Mouse (Mus musculus): ENCODE data around the gene Olfr1018. TPM values are rescaled to one million over a fixed set of nuclear protein-coding genes. Genes with fewer than 3 reads are reported as not detected.

Olfr1018 gene
- total and polyA plus RNA-seq, 3 experiments, result not detected

DNA sequence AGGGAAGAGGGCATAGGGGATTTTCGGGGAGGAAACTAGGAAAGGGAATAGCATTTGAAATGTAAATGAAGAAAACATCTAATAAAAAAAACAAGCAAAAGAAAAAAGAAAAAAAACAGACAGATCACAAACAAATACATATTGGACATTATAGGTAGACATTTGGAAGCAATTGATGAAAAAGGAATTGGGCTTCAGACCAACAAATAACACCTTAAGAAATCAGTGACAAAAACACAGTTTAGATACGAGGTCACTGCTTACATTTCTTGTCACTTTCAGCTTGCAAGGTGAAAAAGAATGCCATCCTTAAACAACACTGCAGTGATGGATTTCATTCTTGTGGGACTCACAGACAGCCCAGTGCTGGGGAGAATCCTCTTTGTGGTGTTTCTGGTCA lies 50.0 kb downstream of the Olfr1018 start, which contains the start of gene Olfr1022:
TSS of gene Olfr1022 (plus strand) at position 301 of the 400 bp plus-strand sequence.
- H3K9ac ChIP-seq (ENCODE audit: control insufficient read depth, low read depth, low read length, poor library complexity, severe bottlenecking), result no peak within 1 kb of the TSS

More for the DNA sequence above, 50.0 kb downstream of the Olfr1018 start, which contains the start of gene Olfr1022:
- Histone ChIP-seq H3K27me3 (ENCODE audit: control insufficient read depth in 1 of 2, insufficient read depth in 2 of 2, low read length in 2 of 2) (no peaks in the 10 kb centered on the region), H3K27ac (ENCODE audit: control insufficient read depth, low read depth, low read length) (no peak within 1 kb of the TSS), H3K4me3 (ENCODE audit: control insufficient read depth in 1 of 2, insufficient read depth in 1 of 2, low read depth in 2 of 2, low read length in 2 of 2) (no peak within 1 kb of the TSS), H3K4me1 (ENCODE audit: control insufficient read depth in 1 of 2, insufficient read depth in 2 of 2, low read length in 2 of 2) (no peaks in the 10 kb centered on the region), H3K9me3 (replicated peaks; ENCODE audit: insufficient read depth, low read length) (no peaks in the 10 kb centered on the region), H3K36me3 (ENCODE audit: control insufficient read depth in 1 of 2, insufficient read depth in 2 of 2, low read length in 2 of 2) (no peaks in the 10 kb centered on the region), H3K79me2 (ENCODE audit: control insufficient read depth, insufficient read depth, low read length, poor library complexity) (no peaks in the 10 kb centered on the region)
- no peak for TF ChIP-seq ZNF384 (IDR thresholded peaks at IDR 0.05; ENCODE audit: low read depth, low read length)
- no peak for DNase-seq (ENCODE audit: low read depth, low spot score)

Other genes starting within 250 kb of the Olfr1018 start
- not detected in 2 replicates for gene Olfr996, start 239.3 kb upstream of the Olfr1018 start, total RNA-seq (2012; rRNA removed)
- not detected for gene Olfr996, start 239.3 kb upstream of the Olfr1018 start, polyA plus RNA-seq (2012; ENCODE audit: insufficient read depth in 1 of 2, insufficient read length in 2 of 2, low read depth in 1 of 2, low replicate concordance in 2 of 2, missing spikeins in 1 of 2)
- not detected in 2 replicates for gene Olfr998, start 229.5 kb upstream of the Olfr1018 start, total RNA-seq (2012; rRNA removed)
- not detected for gene Olfr998, start 229.5 kb upstream of the Olfr1018 start, polyA plus RNA-seq (2012; ENCODE audit: insufficient read depth in 1 of 2, insufficient read length in 2 of 2, low read depth in 1 of 2, low replicate concordance in 2 of 2, missing spikeins in 1 of 2)
- not detected in 2 replicates for gene Olfr1000, start 206.6 kb upstream of the Olfr1018 start, total RNA-seq (2012; rRNA removed)
- gene Olfr1000, start 206.6 kb upstream of the Olfr1018 start, polyA plus RNA-seq (2012; ENCODE audit: insufficient read depth in 1 of 2, insufficient read length in 2 of 2, low read depth in 1 of 2, low replicate concordance in 2 of 2, missing spikeins in 1 of 2), result not detected
- not detected in 2 replicates for gene Olfr1002, start 167.8 kb upstream of the Olfr1018 start, total RNA-seq (2012; rRNA removed)
- gene Olfr1002, start 167.8 kb upstream of the Olfr1018 start, polyA plus RNA-seq (2012; ENCODE audit: insufficient read depth in 1 of 2, insufficient read length in 2 of 2, low read depth in 1 of 2, low replicate concordance in 2 of 2, missing spikeins in 1 of 2), result not detected
- not detected in 2 replicates for gene Olfr154, start 154.0 kb upstream of the Olfr1018 start, total RNA-seq (2012; rRNA removed)
- not detected for gene Olfr154, start 154.0 kb upstream of the Olfr1018 start, polyA plus RNA-seq (2012; ENCODE audit: insufficient read depth in 1 of 2, insufficient read length in 2 of 2, low read depth in 1 of 2, low replicate concordance in 2 of 2, missing spikeins in 1 of 2)
- not detected in 2 replicates for gene Olfr1006, start 139.7 kb upstream of the Olfr1018 start, total RNA-seq (2012; rRNA removed)
- gene Olfr1006, start 139.7 kb upstream of the Olfr1018 start, polyA plus RNA-seq (2012; ENCODE audit: insufficient read depth in 1 of 2, insufficient read length in 2 of 2, low read depth in 1 of 2, low replicate concordance in 2 of 2, missing spikeins in 1 of 2), result not detected
- gene Olfr1008, start 129.0 kb upstream of the Olfr1018 start, total RNA-seq (2012; rRNA removed), result not detected in 2 replicates
- not detected for gene Olfr1008, start 129.0 kb upstream of the Olfr1018 start, polyA plus RNA-seq (2012; ENCODE audit: insufficient read depth in 1 of 2, insufficient read length in 2 of 2, low read depth in 1 of 2, low replicate concordance in 2 of 2, missing spikeins in 1 of 2)
- gene Olfr1009, start 103.1 kb upstream of the Olfr1018 start, total RNA-seq (2012; rRNA removed), result not detected in 2 replicates
- gene Olfr1009, start 103.1 kb upstream of the Olfr1018 start, polyA plus RNA-seq (2012; ENCODE audit: insufficient read depth in 1 of 2, insufficient read length in 2 of 2, low read depth in 1 of 2, low replicate concordance in 2 of 2, missing spikeins in 1 of 2), result not detected
- gene Olfr1012, start 55.7 kb upstream of the Olfr1018 start, total RNA-seq (2012; rRNA removed), result not detected in 2 replicates
- not detected for gene Olfr1012, start 55.7 kb upstream of the Olfr1018 start, polyA plus RNA-seq (2012; ENCODE audit: insufficient read depth in 1 of 2, insufficient read length in 2 of 2, low read depth in 1 of 2, low replicate concordance in 2 of 2, missing spikeins in 1 of 2)
- not detected in 2 replicates for gene Olfr1013, start 51.4 kb upstream of the Olfr1018 start, total RNA-seq (2012; rRNA removed)
- not detected for gene Olfr1013, start 51.4 kb upstream of the Olfr1018 start, polyA plus RNA-seq (2012; ENCODE audit: insufficient read depth in 1 of 2, insufficient read length in 2 of 2, low read depth in 1 of 2, low replicate concordance in 2 of 2, missing spikeins in 1 of 2)
- gene Olfr1014, start 45.8 kb upstream of the Olfr1018 start, total RNA-seq (2012; rRNA removed), result not detected in 2 replicates
- gene Olfr1014, start 45.8 kb upstream of the Olfr1018 start, polyA plus RNA-seq (2012; ENCODE audit: insufficient read depth in 1 of 2, insufficient read length in 2 of 2, low read depth in 1 of 2, low replicate concordance in 2 of 2, missing spikeins in 1 of 2), result not detected
- gene Olfr1015, start 36.5 kb upstream of the Olfr1018 start, total RNA-seq (2012; rRNA removed), result not detected in 2 replicates
- not detected for gene Olfr1015, start 36.5 kb upstream of the Olfr1018 start, polyA plus RNA-seq (2012; ENCODE audit: insufficient read depth in 1 of 2, insufficient read length in 2 of 2, low read depth in 1 of 2, low replicate concordance in 2 of 2, missing spikeins in 1 of 2)
- gene Olfr1016, start 15.9 kb upstream of the Olfr1018 start, total RNA-seq (2012; rRNA removed), result not detected in 2 replicates
- not detected for gene Olfr1016, start 15.9 kb upstream of the Olfr1018 start, polyA plus RNA-seq (2012; ENCODE audit: insufficient read depth in 1 of 2, insufficient read length in 2 of 2, low read depth in 1 of 2, low replicate concordance in 2 of 2, missing spikeins in 1 of 2)
- not detected in 2 replicates for gene Olfr1019, start 27.0 kb downstream of the Olfr1018 start, total RNA-seq (2012; rRNA removed)
- not detected for gene Olfr1019, start 27.0 kb downstream of the Olfr1018 start, polyA plus RNA-seq (2012; ENCODE audit: insufficient read depth in 1 of 2, insufficient read length in 2 of 2, low read depth in 1 of 2, low replicate concordance in 2 of 2, missing spikeins in 1 of 2)
- not detected in 2 replicates for gene Olfr1020, start 28.6 kb downstream of the Olfr1018 start, total RNA-seq (2012; rRNA removed)
- gene Olfr1020, start 28.6 kb downstream of the Olfr1018 start, polyA plus RNA-seq (2012; ENCODE audit: insufficient read depth in 1 of 2, insufficient read length in 2 of 2, low read depth in 1 of 2, low replicate concordance in 2 of 2, missing spikeins in 1 of 2), result not detected
- gene Olfr1022, start 50.1 kb downstream of the Olfr1018 start, total RNA-seq (2012; rRNA removed), result not detected in 2 replicates
- not detected for gene Olfr1022, start 50.1 kb downstream of the Olfr1018 start, polyA plus RNA-seq (2012; ENCODE audit: insufficient read depth in 1 of 2, insufficient read length in 2 of 2, low read depth in 1 of 2, low replicate concordance in 2 of 2, missing spikeins in 1 of 2)
- gene Olfr1023, start 67.2 kb downstream of the Olfr1018 start, total RNA-seq (2012; rRNA removed), result not detected in 2 replicates
- gene Olfr1023, start 67.2 kb downstream of the Olfr1018 start, polyA plus RNA-seq (2012; ENCODE audit: insufficient read depth in 1 of 2, insufficient read length in 2 of 2, low read depth in 1 of 2, low replicate concordance in 2 of 2, missing spikeins in 1 of 2), result not detected
- not detected in 2 replicates for gene Olfr1024, start 86.6 kb downstream of the Olfr1018 start, total RNA-seq (2012; rRNA removed)
- not detected for gene Olfr1024, start 86.6 kb downstream of the Olfr1018 start, polyA plus RNA-seq (2012; ENCODE audit: insufficient read depth in 1 of 2, insufficient read length in 2 of 2, low read depth in 1 of 2, low replicate concordance in 2 of 2, missing spikeins in 1 of 2)
- gene Olfr1025-ps1, start 96.7 kb downstream of the Olfr1018 start, total RNA-seq (2012; rRNA removed), result not detected in 2 replicates
- not detected for gene Olfr1025-ps1, start 96.7 kb downstream of the Olfr1018 start, polyA plus RNA-seq (2012; ENCODE audit: insufficient read depth in 1 of 2, insufficient read length in 2 of 2, low read depth in 1 of 2, low replicate concordance in 2 of 2, missing spikeins in 1 of 2)
- gene Olfr1026, start 103.1 kb downstream of the Olfr1018 start, total RNA-seq (2012; rRNA removed), result not detected in 2 replicates
- not detected for gene Olfr1026, start 103.1 kb downstream of the Olfr1018 start, polyA plus RNA-seq (2012; ENCODE audit: insufficient read depth in 1 of 2, insufficient read length in 2 of 2, low read depth in 1 of 2, low replicate concordance in 2 of 2, missing spikeins in 1 of 2)
- gene Olfr1028, start 132.0 kb downstream of the Olfr1018 start, total RNA-seq (2012; rRNA removed), result not detected in 2 replicates
- not detected for gene Olfr1028, start 132.0 kb downstream of the Olfr1018 start, polyA plus RNA-seq (2012; ENCODE audit: insufficient read depth in 1 of 2, insufficient read length in 2 of 2, low read depth in 1 of 2, low replicate concordance in 2 of 2, missing spikeins in 1 of 2)
- gene Olfr1029, start 155.4 kb downstream of the Olfr1018 start, total RNA-seq (2012; rRNA removed), result not detected in 2 replicates
- not detected for gene Olfr1029, start 155.4 kb downstream of the Olfr1018 start, polyA plus RNA-seq (2012; ENCODE audit: insufficient read depth in 1 of 2, insufficient read length in 2 of 2, low read depth in 1 of 2, low replicate concordance in 2 of 2, missing spikeins in 1 of 2)
- gene Olfr1030, start 160.8 kb downstream of the Olfr1018 start, total RNA-seq (2012; rRNA removed), result not detected in 2 replicates
- gene Olfr1030, start 160.8 kb downstream of the Olfr1018 start, polyA plus RNA-seq (2012; ENCODE audit: insufficient read depth in 1 of 2, insufficient read length in 2 of 2, low read depth in 1 of 2, low replicate concordance in 2 of 2, missing spikeins in 1 of 2), result not detected
- not detected in 2 replicates for gene Olfr1031, start 171.8 kb downstream of the Olfr1018 start, total RNA-seq (2012; rRNA removed)
- not detected for gene Olfr1031, start 171.8 kb downstream of the Olfr1018 start, polyA plus RNA-seq (2012; ENCODE audit: insufficient read depth in 1 of 2, insufficient read length in 2 of 2, low read depth in 1 of 2, low replicate concordance in 2 of 2, missing spikeins in 1 of 2)
- gene Olfr1032, start 187.1 kb downstream of the Olfr1018 start, total RNA-seq (2012; rRNA removed), result not detected in 2 replicates
- gene Olfr1032, start 187.1 kb downstream of the Olfr1018 start, polyA plus RNA-seq (2012; ENCODE audit: insufficient read depth in 1 of 2, insufficient read length in 2 of 2, low read depth in 1 of 2, low replicate concordance in 2 of 2, missing spikeins in 1 of 2), result not detected
- not detected in 2 replicates for gene Olfr1033, start 202.2 kb downstream of the Olfr1018 start, total RNA-seq (2012; rRNA removed)
- not detected for gene Olfr1033, start 202.2 kb downstream of the Olfr1018 start, polyA plus RNA-seq (2012; ENCODE audit: insufficient read depth in 1 of 2, insufficient read length in 2 of 2, low read depth in 1 of 2, low replicate concordance in 2 of 2, missing spikeins in 1 of 2)
- not detected in 2 replicates for gene Olfr1034, start 227.4 kb downstream of the Olfr1018 start, total RNA-seq (2012; rRNA removed)
- gene Olfr1034, start 227.4 kb downstream of the Olfr1018 start, polyA plus RNA-seq (2012; ENCODE audit: insufficient read depth in 1 of 2, insufficient read length in 2 of 2, low read depth in 1 of 2, low replicate concordance in 2 of 2, missing spikeins in 1 of 2), result not detected

All from MEL (cell line).